Mouse (Mus musculus) midbrain, embryonic 12.5 days (tissue): ENCODE data around the gene Pgls. TPM values are rescaled to one million over a fixed set of nuclear protein-coding genes. Genes with fewer than 3 reads are reported as not detected.
A peak's percentile ranks its signal among the peaks of the same experiment; 100 is the strongest.

ENCODE experiments used
- ATAC-seq: fragments of 200-750 bp; cut with Nextera tagmentation; 2 replicates; pipeline ENCODE4 v1.8.0; 2017; ENCODE audit warnings: low read depth, moderate TSS enrichment, moderate library complexity; ENCODE audit not compliant: low FRiP score
- H3K27ac ChIP-seq: fragments of 300-500 bp; sonication (generic); replicated peaks from 2 replicates; pipeline ENCODE4 v1.5.1; 2016; ENCODE audit warnings: mild to moderate bottlenecking
- H3K27me3 ChIP-seq: fragments of 300-500 bp; sonication (generic); 2 replicates; pipeline ENCODE4 v1.6.1; 2016; ENCODE audit warnings: mild to moderate bottlenecking
- H3K36me3 ChIP-seq: fragments of 300-500 bp; sonication (generic); 2 replicates; pipeline ENCODE4 v1.6.1; 2016
- H3K4me1 ChIP-seq: fragments of 300-500 bp; sonication (generic); 2 replicates; pipeline ENCODE4 v1.6.1; 2016
- H3K4me2 ChIP-seq: fragments of 300-500 bp; sonication (generic); replicated peaks from 2 replicates; pipeline ENCODE4 v1.6.1; 2016; ENCODE audit warnings: mild to moderate bottlenecking, moderate library complexity
- H3K4me3 ChIP-seq: fragments of 300-500 bp; sonication (generic); 2 replicates; pipeline ENCODE4 v1.5.1; 2016; ENCODE audit warnings: mild to moderate bottlenecking
- H3K9ac ChIP-seq: fragments of 300-500 bp; sonication (generic); replicated peaks from 2 replicates; pipeline ENCODE4 v1.6.1; 2016; ENCODE audit warnings: mild to moderate bottlenecking, moderate library complexity
- H3K9me3 ChIP-seq: fragments of 300-500 bp; sonication (generic); 2 replicates; pipeline ENCODE4 v1.6.1; 2016; ENCODE audit warnings: mild to moderate bottlenecking
- WGBS: fragments of 180-500 bp; shearing (Covaris S2); methylation state at CpG from one replicate; pipeline ENCODE4 v1.1.7; 2016; 5-methylcytosine and 5-hydroxymethylcytosine counted together
- polyA plus RNA-seq: library from polyadenylated mRNA; unstranded; fragments of >200 nt; fragmentation: Nextera tagmentation; extraction: Ambion mirVana; gene quantifications from 2 replicates; pipeline ENCODE4 v1.2.1, GENCODE M21; 2016

Gene Pgls
- polyA plus RNA-seq, 1 experiment from 2014 or later: 216 TPM

- no peak overlapping the region for H3K4me2 ChIP-seq
- H3K36me3 ChIP-seq: no peaks in the 10 kb centered on the region
- peaks cover 29% of the 10 kb centered on the region for H3K27me3 ChIP-seq
- H3K4me1 ChIP-seq: peaks cover 34% of the 10 kb centered on the region
- H3K9ac ChIP-seq: no peak overlapping the region
- H3K9me3 ChIP-seq: no peaks in the 10 kb centered on the region
- H3K27ac ChIP-seq: no peak overlapping the region
- no peak for ATAC-seq
- H3K4me3 ChIP-seq: no peak overlapping the region
- whole genome bisulfite sequencing: 90% methylated on average over 2 of the region's 2 CpGs
Observed at GRCm38 (mm10) chr8:71572077-71572476, 19.9 kb upstream of the Pgls start.

GRCm38 (mm10) chr8:71572847-71573633, 18.9 kb upstream of the Pgls start:
- no peak overlapping the region for H3K27ac ChIP-seq
- no peak overlapping the region for H3K9ac ChIP-seq
- no peak for ATAC-seq
- H3K27me3 ChIP-seq: peaks cover 20% of the 10 kb centered on the region
- H3K4me2 ChIP-seq: no peak overlapping the region
- 84% methylated on average over 9 of the region's 9 CpGs for WGBS
- H3K4me3 ChIP-seq: no peak overlapping the region
- H3K4me1 ChIP-seq: peaks cover 34% of the 10 kb centered on the region
- no peaks in the 10 kb centered on the region for H3K36me3 ChIP-seq
- no peaks in the 10 kb centered on the region for H3K9me3 ChIP-seq

GRCm38 (mm10) chr8:71574426-71574825, 17.6 kb upstream of the Pgls start:
- 81% methylated on average over 7 of the region's 7 CpGs for WGBS
- ATAC-seq: no peak
- no peak overlapping the region for H3K27ac ChIP-seq
- H3K4me2 ChIP-seq: no peak overlapping the region
- H3K9ac ChIP-seq: no peak overlapping the region
- no peak overlapping the region for H3K4me3 ChIP-seq
- no peaks in the 10 kb centered on the region for H3K9me3 ChIP-seq
- peaks cover 25% of the 10 kb centered on the region for H3K4me1 ChIP-seq
- no peaks in the 10 kb centered on the region for H3K36me3 ChIP-seq
- peaks cover 8% of the 10 kb centered on the region; the same call in 1 of the 2 replicates for H3K27me3 ChIP-seq

GRCm38 (mm10) chr8:71575020-71575419, 17.0 kb upstream of the Pgls start:
- Histone ChIP-seq H3K27me3 (0 out of 2 replicates have a peak, but pooled peaks cover 4% of the 10 kb centered on the region), H3K9ac (no peak overlapping the region)
- no peak for ATAC-seq

GRCm38 (mm10) chr8:71577856-71578387, 14.1 kb upstream of the Pgls start:
- H3K4me3 ChIP-seq: no peak overlapping the region
- H3K9me3 ChIP-seq: no peaks in the 10 kb centered on the region
- WGBS: 75% methylated on average over 4 of the region's 4 CpGs
- peaks cover 9% of the 10 kb centered on the region for H3K4me1 ChIP-seq
- no peak overlapping the region for H3K4me2 ChIP-seq
- H3K27me3 ChIP-seq: 0 out of 2 replicates have a peak, but pooled peaks cover 2% of the 10 kb centered on the region
- no peak overlapping the region for H3K9ac ChIP-seq
- H3K27ac ChIP-seq: no peak overlapping the region
- peaks cover 10% of the 10 kb centered on the region for H3K36me3 ChIP-seq
- ATAC-seq: no peak

More at GRCm38 (mm10) chr8:71575020-71575419, 17.0 kb upstream of the Pgls start:
- Histone ChIP-seq H3K4me3 (no peak overlapping the region), H3K4me2 (no peak overlapping the region), H3K36me3 (no peaks in the 10 kb centered on the region), H3K4me1 (peaks cover 24% of the 10 kb centered on the region), H3K9me3 (no peaks in the 10 kb centered on the region), H3K27ac (no peak overlapping the region)
- WGBS: 68% methylated on average over 1 of the region's 1 CpGs

- H3K9me3 ChIP-seq: no peaks in the 10 kb centered on the region
- H3K9ac ChIP-seq: no peak overlapping the region
- no peak overlapping the region for H3K4me3 ChIP-seq
- H3K27ac ChIP-seq: no peak overlapping the region
- 0 out of 2 replicates have a peak, but pooled peaks cover 6% of the 10 kb centered on the region for H3K4me1 ChIP-seq
- H3K4me2 ChIP-seq: no peak overlapping the region
- no peak for ATAC-seq
- H3K27me3 ChIP-seq: no peaks in the 10 kb centered on the region
- H3K36me3 ChIP-seq: peaks cover 12% of the 10 kb centered on the region
- 57% methylated on average over 1 of the region's 1 CpGs for WGBS
Observed at GRCm38 (mm10) chr8:71579009-71579408, 13.0 kb upstream of the Pgls start.

GRCm38 (mm10) chr8:71579476-71579875, 12.5 kb upstream of the Pgls start:
- Histone ChIP-seq H3K9ac (no peak overlapping the region), H3K9me3 (no peaks in the 10 kb centered on the region), H3K27ac (no peak overlapping the region), H3K4me2 (no peak overlapping the region), H3K27me3 (no peaks in the 10 kb centered on the region), H3K4me1 (0 out of 2 replicates have a peak, but pooled peaks cover 6% of the 10 kb centered on the region), H3K36me3 (peaks cover 17% of the 10 kb centered on the region), H3K4me3 (no peak overlapping the region)
- WGBS: 86% methylated on average over 14 of the region's 14 CpGs
- ATAC-seq: no peak

- Histone ChIP-seq H3K27me3 (no peaks in the 10 kb centered on the region), H3K36me3 (peaks cover 24% of the 10 kb centered on the region), H3K9me3 (no peaks in the 10 kb centered on the region), H3K27ac (no peak overlapping the region), H3K9ac (no peak overlapping the region), H3K4me2 (no peak overlapping the region), H3K4me1 (0 out of 2 replicates have a peak, but pooled peaks cover 6% of the 10 kb centered on the region), H3K4me3 (no peak overlapping the region)
- no peak for ATAC-seq
- 29% methylated on average over 9 of the region's 9 CpGs for WGBS
Observed at GRCm38 (mm10) chr8:71580201-71580600, 11.8 kb upstream of the Pgls start.

GRCm38 (mm10) chr8:71586891-71587290, 5.1 kb upstream of the Pgls start:
- Histone ChIP-seq H3K4me1 (peaks cover 7% of the 10 kb centered on the region; the same call in 1 of the 2 replicates), H3K27ac (no peak overlapping the region), H3K4me3 (no peak overlapping the region), H3K9me3 (no peaks in the 10 kb centered on the region), H3K4me2 (no peak overlapping the region), H3K27me3 (peaks cover 10% of the 10 kb centered on the region), H3K36me3 (peaks cover 24% of the 10 kb centered on the region), H3K9ac (no peak overlapping the region)
- 72% methylated on average over 2 of the region's 2 CpGs for WGBS
- no peak for ATAC-seq

GRCm38 (mm10) chr8:71588762-71589161, 3.2 kb upstream of the Pgls start:
- ATAC-seq: no peak
- peaks cover 24% of the 10 kb centered on the region for H3K36me3 ChIP-seq
- H3K27me3 ChIP-seq: peaks cover 10% of the 10 kb centered on the region
- H3K27ac ChIP-seq: no peak overlapping the region
- H3K9ac ChIP-seq: no peak overlapping the region
- H3K4me2 ChIP-seq: no peak overlapping the region
- peaks cover 20% of the 10 kb centered on the region for H3K4me1 ChIP-seq
- WGBS: 71% methylated on average over 3 of the region's 3 CpGs
- H3K9me3 ChIP-seq: no peaks in the 10 kb centered on the region
- no peak overlapping the region for H3K4me3 ChIP-seq

GRCm38 (mm10) chr8:71591017-71591416, 959 bp upstream of the Pgls start:
- Histone ChIP-seq H3K27me3 (peaks cover 10% of the 10 kb centered on the region), H3K4me2 (peak overlapping the region; percentile 89), H3K27ac (peak overlapping the region; percentile 99; the same call in 1 of the 2 replicates), H3K4me1 (peaks cover 26% of the 10 kb centered on the region), H3K9ac (peak overlapping the region; percentile 94), H3K9me3 (no peaks in the 10 kb centered on the region), H3K36me3 (peaks cover 2% of the 10 kb centered on the region; the same call in 1 of the 2 replicates), H3K4me3 (peak overlapping the region; percentile 88)
- WGBS: 27% methylated on average over 5 of the region's 5 CpGs
- ATAC-seq: no peak

- Histone ChIP-seq H3K27ac (peak overlapping the region; percentile 99), H3K9ac (peak overlapping the region; percentile 94), H3K4me1 (peaks cover 27% of the 10 kb centered on the region), H3K9me3 (no peaks in the 10 kb centered on the region), H3K36me3 (no peaks in the 10 kb centered on the region), H3K4me3 (peak overlapping the region; percentile 88), H3K4me2 (peak overlapping the region; percentile 89), H3K27me3 (peaks cover 10% of the 10 kb centered on the region)
- 5% methylated on average over 60 of the region's 60 CpGs for WGBS
- ATAC-seq: peak; percentile 71
Observed at GRCm38 (mm10) chr8:71592374-71593170, 596 bp downstream of the Pgls start.
